Mouse (Mus musculus) midbrain, embryonic 13.5 days (tissue): ENCODE results near the gene Gas2l3. TPM values are rescaled to one million over a fixed set of nuclear protein-coding genes. Genes with fewer than 3 reads are reported as not detected.

Source experiments
- ATAC-seq: fragments of 200-750 bp; cut with Nextera tagmentation; 2 replicates; pipeline ENCODE4 v1.8.0; 2017; ENCODE audit warnings: mild to moderate bottlenecking, moderate TSS enrichment, moderate library complexity
- H3K27ac ChIP-seq: fragments of 300-500 bp; sonication (generic); 2 replicates; pipeline ENCODE4 v1.5.1; 2015; ENCODE audit warnings: inconsistent platforms, mild to moderate bottlenecking, moderate library complexity
- H3K27me3 ChIP-seq: fragments of 300-500 bp; sonication (generic); 2 replicates; pipeline ENCODE4 v1.6.1; 2015; ENCODE audit warnings: mild to moderate bottlenecking, inconsistent platforms
- H3K36me3 ChIP-seq: fragments of 300-500 bp; sonication (generic); 2 replicates; pipeline ENCODE4 v1.6.1; 2015; ENCODE audit warnings: mild to moderate bottlenecking, inconsistent platforms
- H3K4me1 ChIP-seq: fragments of 300-500 bp; sonication (generic); replicated peaks from 2 replicates; pipeline ENCODE4 v1.6.1; 2015; ENCODE audit warnings: inconsistent platforms
- H3K4me2 ChIP-seq: fragments of 300-500 bp; sonication (generic); replicated peaks from 2 replicates; pipeline ENCODE4 v1.6.1; 2015; ENCODE audit warnings: moderate library complexity, mild to moderate bottlenecking, inconsistent platforms
- H3K4me3 ChIP-seq: fragments of 300-500 bp; sonication (generic); replicated peaks from 2 replicates; pipeline ENCODE4 v1.5.1; 2015; ENCODE audit warnings: mild to moderate bottlenecking, inconsistent platforms
- H3K9ac ChIP-seq: fragments of 300-500 bp; sonication (generic); replicated peaks from 2 replicates; pipeline ENCODE4 v1.6.1; 2015; ENCODE audit warnings: mild to moderate bottlenecking, inconsistent platforms
- H3K9me3 ChIP-seq: fragments of 300-500 bp; sonication (generic); 2 replicates; pipeline ENCODE4 v1.6.1; 2016; ENCODE audit warnings: mild to moderate bottlenecking, inconsistent platforms
- WGBS: fragments of 180-500 bp; shearing (Covaris S2); methylation state at CpG from one replicate; pipeline ENCODE4 v1.1.7; 2015; 5-methylcytosine and 5-hydroxymethylcytosine counted together
- polyA plus RNA-seq: library from polyadenylated mRNA; unstranded; fragments of >200 nt; fragmentation: Nextera tagmentation; extraction: Ambion mirVana; gene quantifications from 2 replicates; pipeline ENCODE4 v1.2.1, GENCODE M21; 2015

Gene Gas2l3
- polyA plus RNA-seq, 1 experiment from 2014 or later: 6.8 TPM

DNA sequence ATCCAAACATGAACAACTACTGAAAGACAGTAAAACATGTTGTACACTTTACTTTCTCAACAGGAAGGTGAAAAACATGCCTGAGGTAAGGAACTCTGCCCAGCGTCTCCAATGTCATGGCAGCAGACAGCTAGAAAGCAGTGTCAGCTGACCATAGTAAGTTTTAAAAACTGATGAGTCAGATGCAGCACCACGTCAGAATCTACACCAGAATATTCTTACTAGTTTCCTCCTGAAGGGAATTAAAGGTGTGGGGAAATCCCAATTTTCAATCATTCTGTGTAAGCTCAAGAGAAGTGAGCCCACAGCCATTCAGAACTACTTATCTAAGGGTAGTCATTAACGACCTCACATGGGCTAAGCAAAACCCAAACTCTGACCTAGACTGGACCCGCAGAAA is 1.1 kb downstream of the Gas2l3 start:
- Histone ChIP-seq H3K9ac (peak overlapping the region; percentile 73), H3K4me1 (peaks cover 11% of the 10 kb centered on the region), H3K27me3 (peaks cover 79% of the 10 kb centered on the region), H3K9me3 (no peaks in the 10 kb centered on the region), H3K4me3 (peak overlapping the region; percentile 63), H3K27ac (no peak overlapping the region), H3K36me3 (no peaks in the 10 kb centered on the region), H3K4me2 (peak overlapping the region; percentile 69)
- no peak for ATAC-seq
- 34% methylated on average over 4 of the region's 4 CpGs for WGBS

DNA sequence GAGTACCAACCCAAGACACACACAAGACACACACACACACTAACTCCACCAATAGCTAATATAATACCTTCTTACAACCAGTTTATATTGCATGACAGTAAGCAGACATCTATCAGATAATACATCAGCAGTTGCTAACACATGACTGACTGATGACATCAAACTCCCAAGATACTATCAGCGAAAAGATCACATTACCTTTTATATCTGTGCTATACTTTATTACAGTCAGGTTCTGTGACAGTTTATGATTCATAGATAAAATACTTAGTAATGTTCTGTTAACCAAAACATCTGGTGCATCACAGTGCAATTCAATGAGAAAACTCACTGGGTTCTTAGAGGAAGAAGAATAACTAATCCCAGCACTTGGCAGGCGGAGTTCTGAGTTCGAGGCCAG is 1.8 kb downstream of the Gas2l3 start:
- Histone ChIP-seq H3K27me3 (peaks cover 83% of the 10 kb centered on the region), H3K4me2 (no peak overlapping the region), H3K4me3 (no peak overlapping the region), H3K9me3 (no peaks in the 10 kb centered on the region), H3K4me1 (peaks cover 11% of the 10 kb centered on the region), H3K36me3 (no peaks in the 10 kb centered on the region), H3K27ac (no peak overlapping the region), H3K9ac (no peak overlapping the region)
- no peak for ATAC-seq
- WGBS: over 99% methylated on average over 3 of the region's 3 CpGs

DNA sequence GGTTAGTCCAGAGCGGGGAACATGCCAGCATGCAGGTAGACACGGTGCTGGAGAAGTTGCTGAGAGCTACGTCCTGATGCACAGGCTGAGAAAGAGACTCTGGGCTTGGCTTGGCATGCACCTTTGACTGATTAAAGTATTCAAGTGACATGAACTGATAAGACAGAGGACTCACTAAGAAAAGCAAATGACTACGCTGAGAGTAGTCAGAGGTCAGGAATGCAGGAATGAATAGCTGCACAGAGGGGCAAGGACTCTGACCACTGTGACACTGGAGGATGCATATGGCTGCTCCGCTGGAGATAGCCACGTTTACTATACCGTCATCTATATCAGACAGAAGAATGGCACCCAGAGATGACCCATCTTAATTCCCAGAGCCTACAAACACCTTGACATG is 4.4 kb downstream of the Gas2l3 start:
- WGBS: 93% methylated on average over 7 of the region's 7 CpGs
- ATAC-seq: no peak

DNA sequence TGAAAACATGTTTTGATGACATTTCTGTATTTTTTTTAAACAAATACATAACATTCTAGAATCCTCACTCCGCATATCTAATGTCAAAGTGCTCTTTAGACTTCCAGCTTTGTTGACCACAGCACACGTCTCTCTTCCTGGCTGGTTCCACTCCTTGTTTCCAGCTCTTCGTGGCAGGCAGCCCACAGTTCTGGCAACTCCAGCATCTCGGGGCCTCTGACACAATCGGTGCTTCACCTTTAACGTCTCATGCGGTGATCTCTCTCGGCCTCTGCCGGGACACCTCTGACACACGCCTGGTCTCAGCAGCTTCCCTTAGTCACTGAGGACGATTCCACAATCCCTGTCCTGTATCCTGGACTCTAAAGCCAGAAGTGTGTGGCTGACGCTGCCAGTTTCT is 5.8 kb downstream of the Gas2l3 start:
- 76% methylated on average over 12 of the region's 12 CpGs for WGBS
- peaks cover 84% of the 10 kb centered on the region for H3K27me3 ChIP-seq
- no peak overlapping the region for H3K27ac ChIP-seq
- peaks cover 26% of the 10 kb centered on the region for H3K4me1 ChIP-seq
- ATAC-seq: no peak
- no peaks in the 10 kb centered on the region for H3K9me3 ChIP-seq
- H3K9ac ChIP-seq: no peak overlapping the region
- no peaks in the 10 kb centered on the region for H3K36me3 ChIP-seq
- H3K4me2 ChIP-seq: no peak overlapping the region
- no peak overlapping the region for H3K4me3 ChIP-seq

More for the DNA sequence above, 4.4 kb downstream of the Gas2l3 start:
- H3K27me3 ChIP-seq: peaks cover 77% of the 10 kb centered on the region
- H3K36me3 ChIP-seq: no peaks in the 10 kb centered on the region
- H3K27ac ChIP-seq: no peak overlapping the region
- H3K4me2 ChIP-seq: no peak overlapping the region
- H3K4me1 ChIP-seq: peaks cover 28% of the 10 kb centered on the region
- H3K4me3 ChIP-seq: no peak overlapping the region
- H3K9ac ChIP-seq: no peak overlapping the region
- no peaks in the 10 kb centered on the region for H3K9me3 ChIP-seq

DNA sequence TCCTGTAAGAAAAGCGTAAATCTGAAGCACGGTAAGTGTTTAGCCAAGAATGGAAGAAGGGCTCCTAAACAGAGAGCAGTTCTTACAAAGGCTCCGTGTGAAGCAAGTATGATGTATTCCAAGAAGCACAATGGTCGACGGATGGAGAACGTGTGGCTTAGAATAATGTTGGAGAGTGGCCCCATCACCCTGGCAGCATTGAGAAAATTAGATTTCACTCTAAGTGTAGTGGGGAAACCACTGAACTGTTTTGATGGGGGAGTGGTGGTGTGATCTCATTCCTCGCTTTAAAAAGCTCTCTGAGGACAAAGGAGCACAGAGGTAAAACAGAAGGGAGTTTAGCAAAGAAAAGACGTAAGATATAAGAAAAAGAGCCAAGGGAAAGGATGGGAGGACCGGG is 6.3 kb downstream of the Gas2l3 start:
- Histone ChIP-seq H3K4me2 (no peak overlapping the region), H3K4me3 (no peak overlapping the region), H3K27me3 (peaks cover 86% of the 10 kb centered on the region), H3K27ac (no peak overlapping the region), H3K9ac (no peak overlapping the region), H3K4me1 (peaks cover 22% of the 10 kb centered on the region), H3K36me3 (no peaks in the 10 kb centered on the region), H3K9me3 (no peaks in the 10 kb centered on the region)
- 34% methylated on average over 9 of the region's 9 CpGs for WGBS
- ATAC-seq: no peak

DNA sequence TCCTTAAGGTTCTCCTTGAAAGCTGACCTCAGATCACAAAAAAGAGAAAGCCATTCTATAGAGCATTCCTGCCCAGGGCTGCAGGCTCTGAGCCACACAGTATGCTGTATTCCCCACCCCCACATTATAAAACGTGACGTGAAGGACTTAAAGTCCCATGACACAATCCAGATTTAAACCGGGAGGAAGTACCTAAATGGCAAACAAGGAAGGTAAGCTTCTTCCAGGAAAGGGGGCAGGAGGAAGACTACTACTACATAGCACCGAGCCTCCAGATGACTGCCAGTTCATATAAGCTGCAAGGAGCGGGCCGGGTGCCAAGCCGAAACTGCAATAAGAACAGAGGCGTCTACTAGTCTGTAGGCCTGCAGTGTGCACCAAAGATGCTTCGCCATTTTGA is 7.8 kb downstream of the Gas2l3 start:
- 0 out of 2 replicates have a peak, but pooled peaks have one; percentile 55 for ATAC-seq
- Histone ChIP-seq H3K4me1 (peaks cover 22% of the 10 kb centered on the region), H3K27ac (no peak overlapping the region), H3K9ac (no peak overlapping the region), H3K36me3 (no peaks in the 10 kb centered on the region), H3K9me3 (no peaks in the 10 kb centered on the region), H3K4me3 (no peak overlapping the region), H3K27me3 (peaks cover 84% of the 10 kb centered on the region), H3K4me2 (0 out of 2 replicates have a peak overlapping the region, but pooled peaks have one; percentile 43)
- 48% methylated on average over 9 of the region's 9 CpGs for WGBS

DNA sequence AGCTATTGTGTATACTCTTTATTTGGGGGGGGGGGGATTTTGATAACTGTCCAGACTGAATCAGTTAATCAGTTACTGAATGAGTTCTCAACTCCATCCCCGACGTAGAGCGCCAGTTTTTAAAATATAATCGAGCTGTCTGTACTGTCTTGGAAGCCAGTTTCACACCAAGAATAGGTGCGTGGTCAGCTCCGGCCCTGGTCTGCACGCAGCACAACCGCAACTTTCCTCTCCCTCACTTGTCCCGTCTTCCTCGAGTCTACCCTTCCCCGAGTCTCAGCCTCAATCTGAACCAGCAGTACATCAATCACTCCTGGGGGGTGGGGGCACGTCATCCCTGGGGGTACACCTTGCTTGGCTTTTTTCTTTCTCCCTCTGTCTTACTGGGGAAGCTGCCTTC is 8.4 kb downstream of the Gas2l3 start:
- Histone ChIP-seq H3K4me3 (0 out of 2 replicates have a peak overlapping the region, but pooled peaks have one; percentile 18), H3K27me3 (peaks cover 83% of the 10 kb centered on the region), H3K9me3 (no peaks in the 10 kb centered on the region), H3K36me3 (no peaks in the 10 kb centered on the region), H3K4me1 (peaks cover 22% of the 10 kb centered on the region), H3K9ac (no peak overlapping the region), H3K27ac (no peak overlapping the region), H3K4me2 (peak overlapping the region; percentile 43)
- peak; percentile 60; the same call in 1 of the 2 replicates for ATAC-seq
- WGBS: 41% methylated on average over 12 of the region's 12 CpGs

DNA sequence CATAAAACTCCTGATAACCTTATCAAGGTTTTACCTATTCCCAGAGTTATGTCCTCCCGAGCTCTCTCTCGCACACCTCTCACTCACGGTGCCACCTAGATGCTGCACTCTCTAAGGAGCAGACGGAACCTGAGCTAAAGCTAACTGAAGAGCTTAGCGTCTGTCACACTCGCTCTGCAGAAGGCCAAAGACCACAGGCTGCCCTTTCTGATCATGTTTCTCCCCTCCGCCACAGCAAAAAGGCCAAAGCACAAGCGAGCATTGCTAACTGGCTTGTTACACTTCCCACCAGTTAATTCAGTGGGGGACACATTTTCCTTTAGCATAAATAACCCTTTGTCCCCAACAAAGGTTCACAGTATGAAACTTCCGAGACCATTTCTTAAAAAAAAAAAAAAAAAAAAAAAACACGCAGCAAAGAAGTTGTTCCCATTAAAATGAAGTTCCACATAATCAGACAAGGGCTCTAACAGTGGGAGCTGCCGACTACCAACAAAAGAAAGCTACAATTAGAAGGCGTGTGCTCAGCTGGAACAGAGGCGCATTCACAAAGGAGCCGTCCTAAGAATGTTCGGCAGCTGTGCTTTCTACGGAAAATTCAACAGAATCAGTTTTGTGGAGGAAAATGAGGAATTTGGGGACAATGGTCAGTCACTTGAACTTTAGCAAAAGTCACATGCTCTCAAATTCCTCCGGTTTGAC is 9.1 kb downstream of the Gas2l3 start:
- Histone ChIP-seq H3K36me3 (no peaks in the 10 kb centered on the region), H3K4me1 (peaks cover 22% of the 10 kb centered on the region), H3K27ac (no peak overlapping the region), H3K9me3 (no peaks in the 10 kb centered on the region), H3K4me3 (peak overlapping the region; percentile 18), H3K9ac (peak overlapping the region; percentile 48; the same call in 1 of the 2 replicates), H3K27me3 (peaks cover 83% of the 10 kb centered on the region), H3K4me2 (peak overlapping the region; percentile 43)
- WGBS: 6% methylated on average over 17 of the region's 17 CpGs
- ATAC-seq: peak; percentile 57

DNA sequence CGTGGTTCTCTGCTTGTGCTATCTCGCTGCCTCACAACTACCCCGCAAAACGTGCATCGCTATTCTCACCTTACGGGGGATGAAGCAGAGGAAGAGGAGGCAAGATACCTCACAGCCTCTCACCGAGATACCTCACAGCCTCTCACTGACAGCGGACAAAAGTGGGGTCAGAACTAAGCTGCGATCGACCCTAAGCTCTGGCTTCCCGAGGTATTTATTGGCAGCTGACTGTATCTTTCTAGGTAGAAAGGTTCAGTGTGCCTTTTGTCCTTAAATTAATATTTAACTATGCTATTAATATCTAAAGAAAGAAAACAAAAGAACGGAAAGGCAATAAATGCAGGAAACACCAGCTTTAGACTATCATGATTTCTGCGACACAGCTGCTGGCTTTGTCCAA is 11.0 kb downstream of the Gas2l3 start:
- Histone ChIP-seq H3K27me3 (peaks cover 78% of the 10 kb centered on the region), H3K4me3 (no peak overlapping the region), H3K27ac (no peak overlapping the region), H3K4me2 (no peak overlapping the region), H3K36me3 (peaks cover 4% of the 10 kb centered on the region; the same call in 1 of the 2 replicates), H3K9ac (no peak overlapping the region), H3K4me1 (peaks cover 22% of the 10 kb centered on the region), H3K9me3 (no peaks in the 10 kb centered on the region)
- ATAC-seq: no peak
- WGBS: 90% methylated on average over 13 of the region's 13 CpGs

DNA sequence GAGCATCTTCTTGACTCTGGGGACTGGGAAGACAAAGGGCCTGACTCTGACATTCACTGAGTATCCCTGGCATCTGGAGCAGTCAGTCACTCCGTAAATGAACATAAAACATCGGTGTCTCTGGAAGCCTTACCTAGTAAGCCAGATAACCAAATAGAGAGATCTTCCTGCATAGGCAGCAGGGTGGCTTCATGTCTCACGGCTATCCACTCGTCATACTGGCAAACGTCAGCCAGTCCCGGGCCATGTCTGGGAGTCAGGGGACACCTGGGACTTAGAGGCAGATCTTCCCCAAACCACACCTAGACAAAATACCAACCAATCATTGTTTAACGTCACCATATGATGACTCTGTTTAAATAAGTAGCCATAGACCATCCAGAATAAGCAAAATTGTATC is 13.0 kb downstream of the Gas2l3 start:
- no peak overlapping the region for H3K9ac ChIP-seq
- H3K4me2 ChIP-seq: no peak overlapping the region
- peaks cover 63% of the 10 kb centered on the region for H3K27me3 ChIP-seq
- 95% methylated on average over 7 of the region's 7 CpGs for WGBS
- no peak for ATAC-seq
- H3K36me3 ChIP-seq: peaks cover 4% of the 10 kb centered on the region; the same call in 1 of the 2 replicates
- no peak overlapping the region for H3K27ac ChIP-seq
- no peaks in the 10 kb centered on the region for H3K9me3 ChIP-seq
- peaks cover 19% of the 10 kb centered on the region for H3K4me1 ChIP-seq
- no peak overlapping the region for H3K4me3 ChIP-seq

DNA sequence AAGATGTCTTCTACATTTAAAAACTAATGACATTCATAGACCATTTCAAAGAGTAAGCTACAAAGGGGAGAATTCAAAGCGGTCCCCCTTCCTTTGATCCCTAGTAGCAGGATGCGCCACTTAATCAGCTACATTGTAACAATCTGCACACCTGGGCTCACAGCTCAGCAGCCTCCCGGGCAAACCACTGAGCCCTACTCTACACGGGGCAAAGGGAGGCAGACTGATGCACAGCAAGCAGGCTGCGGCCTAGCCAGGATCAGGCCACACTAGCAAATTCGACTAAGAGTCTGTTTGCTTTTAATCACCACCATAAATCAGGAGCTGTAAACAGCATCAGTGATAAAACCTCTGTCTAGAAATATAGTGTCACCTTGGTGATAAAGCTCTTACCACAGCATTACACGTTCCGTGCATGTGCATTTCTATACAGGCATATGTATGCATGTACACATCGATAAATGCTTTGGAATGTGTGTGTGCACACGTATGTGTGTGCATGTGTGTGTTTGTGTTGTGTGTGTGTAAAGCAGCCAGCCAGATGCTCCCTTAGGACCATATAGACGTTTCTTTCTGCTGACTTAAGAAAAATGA is 18.9 kb downstream of the Gas2l3 start:
- Histone ChIP-seq H3K27ac (no peak overlapping the region), H3K9me3 (no peaks in the 10 kb centered on the region), H3K36me3 (peaks cover 4% of the 10 kb centered on the region; the same call in 1 of the 2 replicates), H3K27me3 (peaks cover 19% of the 10 kb centered on the region), H3K4me3 (no peak overlapping the region), H3K9ac (no peak overlapping the region), H3K4me1 (no peaks in the 10 kb centered on the region), H3K4me2 (no peak overlapping the region)
- no peak for ATAC-seq
- WGBS: 82% methylated on average over 11 of the region's 11 CpGs

DNA sequence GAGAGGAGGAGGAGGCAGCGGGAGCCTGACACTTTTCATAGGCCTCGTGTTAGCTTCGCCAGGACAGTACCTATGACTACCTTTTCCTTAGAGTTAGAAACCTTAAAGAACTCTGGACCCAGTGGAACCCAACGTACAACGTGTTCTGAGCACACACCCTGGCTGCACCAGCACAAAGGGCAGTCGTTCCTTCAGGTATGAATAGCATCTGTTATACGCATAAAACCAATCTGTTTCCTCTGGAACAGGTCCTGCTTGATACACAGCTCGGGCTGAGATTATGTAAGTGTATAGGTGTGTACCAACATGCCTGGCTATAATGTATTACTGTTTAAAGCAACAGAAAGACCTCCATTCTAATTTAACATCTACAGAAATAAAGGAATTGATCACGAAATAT is 19.6 kb downstream of the Gas2l3 start:
- no peak for ATAC-seq
- no peak overlapping the region for H3K4me2 ChIP-seq
- H3K9me3 ChIP-seq: no peaks in the 10 kb centered on the region
- H3K9ac ChIP-seq: no peak overlapping the region
- no peak overlapping the region for H3K27ac ChIP-seq
- peaks cover 14% of the 10 kb centered on the region for H3K27me3 ChIP-seq
- WGBS: 89% methylated on average over 9 of the region's 9 CpGs
- H3K36me3 ChIP-seq: peaks cover 4% of the 10 kb centered on the region; the same call in 1 of the 2 replicates
- H3K4me1 ChIP-seq: no peaks in the 10 kb centered on the region
- no peak overlapping the region for H3K4me3 ChIP-seq
